Mouse (Mus musculus) lung, adult 2 months (tissue): ENCODE data around the gene Adh1. TPM values are rescaled to one million over a fixed set of nuclear protein-coding genes. Genes with fewer than 3 reads are reported as not detected.

ENCODE experiments used
- DNase-seq: peaks from one replicate; pipeline ENCODE4 v3.0.0; 2022
- H3K4me1 ChIP-seq: fragments of 200-500 bp; 2 replicates; pipeline ENCODE4 v1.6.1; 2011; ENCODE audit warnings: low read length; ENCODE audit not compliant: control insufficient read depth, insufficient read depth
- H3K4me3 ChIP-seq: fragments of 200-500 bp; replicated peaks from 2 replicates; pipeline ENCODE3; 2011; ENCODE audit warnings: low read depth, mild to moderate bottlenecking, control low read depth, low read length; ENCODE audit errors: extremely low read depth
- CTCF ChIP-seq: fragments of 200-500 bp; IDR thresholded peaks from 2 replicates; pipeline ENCODE4 v1.5.1; 2011; ENCODE audit warnings: mild to moderate bottlenecking, low read length, control low read depth; ENCODE audit not compliant: insufficient read depth
- POLR2A ChIP-seq: fragments of 200-500 bp; IDR thresholded peaks from 2 replicates; pipeline ENCODE4 v1.6.1; 2011; ENCODE audit warnings: low read depth, mild to moderate bottlenecking, control low read depth, low read length, borderline replicate concordance; ENCODE audit errors: extremely low read depth
- WGBS: fragments of 180-500 bp; shearing (Covaris S2); methylation state at CpG from one replicate; pipeline ENCODE4 v1.1.7; 2018; 5-methylcytosine and 5-hydroxymethylcytosine counted together
- polyA plus RNA-seq: library from polyadenylated mRNA; depleted of rRNA; stranded (reverse); fragments of >200 nt; gene quantifications from 2 replicates; pipeline ENCODE4 v1.2.3, GENCODE M21; 2012

Gene Adh1
- polyA plus RNA-seq, 1 experiment = 114 TPM

DNA sequence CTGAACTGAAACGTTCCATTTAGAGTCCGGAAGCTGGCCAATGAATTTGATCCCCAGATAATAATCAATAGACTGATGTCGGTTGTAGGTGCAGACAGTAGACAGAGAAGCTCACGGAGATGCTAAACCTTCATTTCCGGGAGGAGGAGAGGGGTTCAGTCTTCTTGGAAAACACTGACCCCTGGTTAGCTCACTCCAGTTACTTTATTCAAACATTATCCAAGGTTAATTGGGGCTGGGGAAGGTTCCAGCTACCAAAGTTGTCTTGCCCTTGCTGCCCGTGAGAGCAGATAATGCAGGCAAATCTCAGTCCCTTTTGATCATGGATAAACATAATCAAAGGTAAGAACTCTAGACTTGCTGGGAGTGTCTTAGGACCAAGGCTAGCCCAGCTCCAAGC lies 9.6 kb upstream of the Adh1 start:
- no peak for TF ChIP-seq POLR2A
- no peak for TF ChIP-seq CTCF
- WGBS = 84% methylated on average over 6 of the region's 6 CpGs
- H3K4me3 ChIP-seq = no peak overlapping the region
- H3K4me1 ChIP-seq = peaks cover 4% of the 10 kb centered on the region
- DNase-seq = no peak

DNA sequence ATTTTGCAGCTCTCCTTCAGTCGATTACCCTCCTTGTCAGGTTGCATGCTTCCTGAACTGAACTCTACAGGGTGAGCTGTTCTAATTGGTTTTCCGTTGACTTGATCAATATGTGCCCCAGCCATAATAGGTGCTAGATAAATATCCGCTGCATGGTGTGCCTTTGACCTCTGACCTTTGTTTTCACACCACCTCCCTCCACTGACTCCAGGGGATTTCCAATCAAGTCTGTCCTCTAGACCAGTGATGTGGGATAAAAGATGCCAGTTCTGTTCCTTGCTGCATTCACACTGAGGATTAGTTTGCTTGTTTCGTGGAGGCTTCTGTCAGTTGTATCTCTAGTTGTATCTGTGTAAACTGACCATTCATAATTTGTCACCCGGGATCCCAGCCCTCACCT lies 6.6 kb upstream of the Adh1 start:
- TF ChIP-seq POLR2A = no peak
- TF ChIP-seq CTCF = no peak
- WGBS = 71% methylated on average over 5 of the region's 5 CpGs
- DNase-seq = no peak
- Histone ChIP-seq H3K4me3 (no peak overlapping the region), H3K4me1 (peaks cover 9% of the 10 kb centered on the region)

DNA sequence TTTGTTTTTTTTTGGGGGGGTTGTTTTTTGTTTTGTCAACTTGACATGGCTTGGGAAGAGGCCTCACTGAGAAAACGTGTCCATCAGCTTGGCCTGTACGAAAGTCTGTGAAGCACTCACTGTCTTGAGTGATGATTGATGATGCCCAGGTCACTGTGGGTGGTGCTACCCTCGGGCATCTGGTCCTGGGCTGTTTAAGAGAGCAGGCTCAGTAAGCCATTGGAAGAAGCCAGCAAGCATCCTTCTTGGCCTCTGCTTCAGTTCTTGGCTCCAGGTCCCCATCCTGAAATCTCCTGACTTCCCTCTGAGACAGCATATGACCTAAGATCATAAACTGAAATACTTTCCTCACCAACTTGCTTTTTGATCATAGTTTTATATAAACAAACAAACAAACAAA lies 5.4 kb upstream of the Adh1 start:
- DNase-seq = no peak
- WGBS = 65% methylated on average over 3 of the region's 3 CpGs
- TF ChIP-seq POLR2A (no peak), CTCF (no peak)
- Histone ChIP-seq H3K4me3 (no peak overlapping the region), H3K4me1 (peaks cover 9% of the 10 kb centered on the region)

- WGBS = 45% methylated on average over 9 of the region's 9 CpGs
- peaks cover 9% of the 10 kb centered on the region for H3K4me1 ChIP-seq
- peak; percentile 16 for DNase-seq
- no peak overlapping the region for H3K4me3 ChIP-seq
- TF ChIP-seq POLR2A (no peak), CTCF (no peak)
Measured at GRCm38 (mm10) chr3:138255780-138256550, 4.8 kb upstream of the Adh1 start.

GRCm38 (mm10) chr3:138262568-138262967 lies 1.8 kb downstream of the Adh1 start:
- H3K4me1 ChIP-seq = no peaks in the 10 kb centered on the region
- no peak overlapping the region for H3K4me3 ChIP-seq
- 29% methylated on average over 4 of the region's 4 CpGs for WGBS
- DNase-seq = no peak
- TF ChIP-seq POLR2A (no peak), CTCF (no peak)

DNA sequence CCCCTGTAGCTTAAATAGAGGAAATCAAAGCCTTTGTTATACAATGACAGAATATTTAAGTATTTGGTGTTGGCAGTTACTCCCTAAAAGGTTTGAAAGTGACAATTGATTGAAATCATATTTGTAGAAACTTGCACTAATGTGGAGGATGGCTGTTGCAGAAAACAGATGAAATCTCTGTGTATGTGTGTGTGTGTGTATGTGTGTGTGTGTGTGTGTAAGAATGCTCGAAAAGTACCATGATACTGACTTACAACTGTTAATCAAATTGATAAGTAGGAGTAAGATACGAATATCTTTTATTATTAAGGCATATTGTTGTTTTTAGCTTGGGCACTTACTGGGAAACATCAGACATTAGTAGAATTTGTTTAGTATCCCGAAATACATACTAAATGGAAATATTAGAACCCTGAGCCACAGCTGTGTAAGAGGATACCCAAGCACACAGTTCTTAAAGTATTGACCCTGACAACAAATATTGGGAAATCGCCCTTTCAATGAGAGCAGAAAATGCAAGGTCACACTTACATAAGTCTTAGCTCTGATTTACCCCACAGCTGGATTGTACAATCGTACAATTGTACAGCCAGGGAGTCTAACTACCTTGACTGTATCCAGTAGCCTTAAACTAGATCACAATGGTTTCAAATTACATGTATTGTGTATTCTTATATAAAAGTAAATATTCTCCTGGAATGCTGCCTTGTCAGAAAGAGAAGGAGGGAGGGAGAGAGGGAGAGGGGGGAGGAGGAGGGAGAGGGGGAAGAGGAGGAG lies 2.6 kb downstream of the Adh1 start:
- WGBS = 47% methylated on average over 5 of the region's 5 CpGs

DNA sequence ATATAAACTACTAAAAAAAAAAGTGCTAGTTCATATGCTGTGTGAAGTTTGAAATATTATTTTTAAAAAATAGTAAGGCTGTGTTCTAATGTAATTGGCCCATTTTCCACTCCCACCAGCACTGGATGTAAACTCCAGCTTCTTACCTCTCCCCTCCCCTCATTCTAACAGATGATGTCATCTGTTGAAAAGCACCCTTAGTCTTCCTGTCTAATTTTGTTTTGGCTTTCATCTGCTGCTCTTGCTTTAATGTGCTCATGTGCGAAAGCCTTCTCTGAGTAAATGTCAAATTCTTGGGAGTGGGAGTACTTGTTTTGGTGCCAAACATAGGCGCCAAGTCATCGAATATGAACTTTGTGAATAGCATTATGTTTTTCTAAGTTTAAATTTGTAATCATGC lies 3.9 kb downstream of the Adh1 start:
- no peak overlapping the region for H3K4me3 ChIP-seq
- TF ChIP-seq CTCF = no peak
- no peak for TF ChIP-seq POLR2A
- H3K4me1 ChIP-seq = no peaks in the 10 kb centered on the region
- WGBS = 59% methylated on average over 3 of the region's 3 CpGs
- no peak for DNase-seq

More for the DNA sequence above, 2.6 kb downstream of the Adh1 start:
- Histone ChIP-seq H3K4me1 (no peaks in the 10 kb centered on the region), H3K4me3 (no peak overlapping the region)
- TF ChIP-seq CTCF (no peak), POLR2A (no peak)
- DNase-seq = no peak

GRCm38 (mm10) chr3:138270507-138270906 lies 9.7 kb downstream of the Adh1 start:
- no peak for DNase-seq
- no peak overlapping the region for H3K4me3 ChIP-seq
- H3K4me1 ChIP-seq = no peaks in the 10 kb centered on the region
- TF ChIP-seq POLR2A = no peak
- TF ChIP-seq CTCF = no peak
- WGBS = 24% methylated on average over 1 of the region's 1 CpGs

- WGBS = 86% methylated on average over 2 of the region's 2 CpGs
- H3K4me1 ChIP-seq = no peaks in the 10 kb centered on the region
Measured at GRCm38 (mm10) chr3:138271297-138271696, 10.5 kb downstream of the Adh1 start.

GRCm38 (mm10) chr3:138273080-138273479 lies 12.3 kb downstream of the Adh1 start:
- WGBS = 75% methylated on average over 7 of the region's 7 CpGs
- no peak overlapping the region for H3K4me3 ChIP-seq
- DNase-seq = no peak
- TF ChIP-seq POLR2A (no peak), CTCF (no peak)
- no peaks in the 10 kb centered on the region for H3K4me1 ChIP-seq

More at GRCm38 (mm10) chr3:138271297-138271696, 10.5 kb downstream of the Adh1 start:
- no peak overlapping the region for H3K4me3 ChIP-seq
- no peak for DNase-seq
- TF ChIP-seq CTCF (no peak), POLR2A (no peak)
